Mouse (Mus musculus) cerebellum, adult 9-10 months (tissue): Measurements from ENCODE around the gene Idh2.

Source experiments
- DNase-seq: peaks from one replicate; pipeline ENCODE4 v3.0.0; 2022

Idh2 gene

DNA sequence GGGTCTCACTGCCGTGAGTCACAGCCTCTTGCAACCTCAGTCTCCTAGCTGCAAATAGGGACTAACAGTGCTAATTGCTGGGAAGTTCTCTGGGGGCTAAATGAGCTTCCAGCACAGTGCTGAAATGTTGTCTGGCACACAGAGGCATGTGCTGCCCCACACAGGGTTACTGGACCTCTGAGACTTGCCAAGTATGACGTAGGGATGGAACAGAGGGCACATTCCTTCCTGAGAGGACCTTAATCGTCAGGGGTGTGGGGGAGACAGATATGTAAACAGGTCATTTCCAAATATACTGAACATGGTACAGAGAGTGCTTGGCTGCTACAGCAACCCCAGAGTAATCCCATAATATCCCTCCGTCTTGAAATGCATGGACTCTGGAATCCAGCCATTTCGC, 5.9 kb upstream of the Idh2 start:
- DNase-seq: no peak

GRCm38 (mm10) chr7:80119198-80119597, 4.0 kb upstream of the Idh2 start:
- no peak for DNase-seq

DNA sequence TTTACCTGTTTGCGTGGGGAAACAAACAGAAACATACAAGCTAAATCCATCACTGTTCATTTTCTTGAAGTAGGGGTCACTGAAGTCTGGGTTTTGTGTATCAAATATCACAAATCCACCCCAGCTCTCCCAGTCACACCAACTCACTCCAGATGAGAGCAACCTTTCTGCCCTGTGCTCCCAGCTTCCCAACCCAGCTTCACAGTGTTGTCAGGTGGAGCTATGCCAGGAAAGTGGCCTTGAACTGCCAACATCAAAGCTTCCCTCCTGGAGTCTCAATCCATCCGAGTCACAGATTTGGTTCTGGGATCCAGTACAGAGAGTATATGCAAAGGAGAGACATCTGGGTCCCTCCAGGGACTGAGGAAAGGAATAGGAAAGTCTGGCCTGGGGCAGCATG, 966 bp upstream of the Idh2 start:
- no peak for DNase-seq

DNA sequence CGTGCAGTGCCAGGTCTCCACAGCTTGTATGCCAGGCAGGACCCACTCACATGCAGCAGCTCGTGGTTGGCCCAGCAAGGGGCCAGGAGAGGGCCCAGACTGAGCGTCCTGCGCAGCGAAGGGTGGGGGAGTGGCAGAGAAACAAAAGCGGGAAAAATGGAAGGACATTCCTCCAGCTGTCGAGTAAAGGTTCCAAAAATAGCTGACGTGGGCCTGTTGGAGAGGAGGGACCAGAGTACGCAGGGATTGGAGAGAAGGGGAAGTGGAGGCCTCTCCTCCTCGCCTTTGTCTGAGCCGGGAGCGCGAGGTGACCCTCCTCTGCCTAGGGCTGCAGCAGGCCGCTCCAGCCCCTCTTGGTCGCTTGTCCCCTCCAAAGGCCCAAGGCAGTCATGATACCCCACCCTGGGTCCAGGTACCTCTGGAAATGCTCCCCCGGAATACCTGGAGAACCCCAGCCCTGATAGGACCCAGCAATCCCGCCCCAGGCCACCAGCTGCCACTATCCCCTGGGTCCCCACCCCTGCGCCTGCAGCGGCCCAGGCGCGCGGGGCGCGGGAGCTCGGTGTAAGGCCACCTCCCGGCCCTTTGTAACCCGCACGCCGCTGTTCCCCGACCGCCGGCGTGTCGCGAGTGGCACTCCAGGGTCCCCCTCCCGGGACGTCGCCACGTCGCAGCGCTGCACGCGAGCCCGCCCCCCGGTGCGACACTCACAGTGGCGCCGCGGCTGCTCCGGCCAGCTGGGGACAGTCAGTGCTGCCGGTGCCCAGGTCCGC, 555 bp downstream of the Idh2 start:
- DNase-seq: peak; percentile 58

DNA sequence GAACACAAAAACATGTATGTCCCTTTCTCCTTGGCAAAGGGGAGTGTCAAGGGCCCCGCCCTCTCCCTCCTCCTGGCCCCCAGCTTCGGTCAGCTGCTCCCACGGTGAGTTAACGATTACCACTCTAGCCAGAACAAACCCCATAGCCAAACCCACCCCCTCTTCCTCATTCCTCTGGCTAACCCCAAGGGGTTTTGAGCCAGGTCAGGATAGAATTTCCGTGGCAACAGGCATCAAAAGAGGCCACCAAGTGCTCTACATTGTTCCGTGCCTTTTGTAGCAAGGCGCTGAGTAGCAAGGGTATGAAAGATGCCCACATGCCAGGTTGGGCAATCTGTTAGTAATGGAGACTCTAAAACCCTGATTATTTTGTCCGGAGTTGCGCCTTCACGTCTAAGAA, 1.2 kb downstream of the Idh2 start:
- no peak for DNase-seq

DNA sequence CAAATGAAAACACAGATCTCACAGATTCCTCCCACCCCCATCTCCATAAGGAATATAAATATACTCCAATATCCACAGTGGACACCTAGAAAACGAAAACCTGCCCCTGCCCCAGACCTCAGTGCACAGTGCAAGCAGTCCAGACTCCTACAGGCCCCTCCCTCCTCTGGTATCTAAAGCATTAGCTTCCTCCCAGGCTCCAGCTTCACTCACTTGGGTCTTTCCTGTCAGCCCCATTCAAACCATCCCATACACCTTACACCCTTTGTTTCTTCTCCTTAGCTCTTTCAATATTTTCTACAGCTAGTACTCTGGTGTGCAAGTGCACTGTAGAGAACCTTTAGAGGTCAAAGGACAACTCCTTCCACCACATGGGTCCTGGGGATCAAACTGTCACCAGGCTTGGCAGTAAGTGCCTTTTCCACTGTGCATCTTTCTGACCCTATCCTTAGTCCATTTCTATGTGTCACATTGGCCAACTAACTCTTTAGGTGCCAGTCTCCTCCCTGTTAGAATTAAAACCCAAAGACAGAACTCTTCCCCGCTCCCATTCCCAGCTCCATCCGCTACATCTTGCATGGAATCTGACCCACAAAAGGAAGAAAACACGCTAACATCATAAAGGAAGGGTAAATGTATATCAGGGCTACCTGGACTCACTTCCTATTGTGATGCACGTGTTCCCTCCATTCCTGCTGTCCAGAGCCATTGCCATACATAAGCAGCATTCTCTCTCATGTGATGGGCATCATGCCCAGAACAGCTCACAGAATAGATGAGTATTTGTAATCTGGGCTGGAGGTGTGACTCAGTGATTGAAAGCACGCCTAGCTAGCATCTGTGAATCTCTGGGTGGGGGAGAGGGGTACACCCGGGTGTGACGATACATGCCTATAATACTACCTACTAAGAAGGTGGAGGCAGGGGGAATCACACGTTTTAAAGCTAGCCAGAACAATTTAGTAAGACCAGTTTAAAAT, 3.8 kb downstream of the Idh2 start:
- no peak for DNase-seq

DNA sequence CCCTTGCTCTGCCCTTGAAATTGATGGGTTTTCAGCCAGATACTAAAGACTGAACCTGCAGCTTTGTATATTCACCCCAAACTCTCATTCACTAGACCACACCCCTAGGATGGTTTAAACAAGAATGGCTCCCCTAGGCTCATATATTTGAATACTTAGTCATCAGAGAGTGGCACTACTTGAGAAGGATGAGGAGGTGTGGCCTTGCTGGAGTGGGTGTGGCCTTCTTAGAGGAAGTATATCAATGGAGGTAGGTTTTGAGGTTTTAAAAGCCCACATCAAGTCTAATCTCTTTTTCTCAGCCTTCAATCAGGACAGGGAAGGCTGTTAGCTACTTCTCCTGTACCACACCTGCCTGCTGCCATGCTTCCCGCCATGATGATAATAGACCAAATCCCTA, 8.8 kb downstream of the Idh2 start:
- DNase-seq: no peak

- DNase-seq: no peak
These were observed 9.4 kb downstream of the Idh2 start for GRCm38 (mm10) chr7:80105637-80106390.

DNA sequence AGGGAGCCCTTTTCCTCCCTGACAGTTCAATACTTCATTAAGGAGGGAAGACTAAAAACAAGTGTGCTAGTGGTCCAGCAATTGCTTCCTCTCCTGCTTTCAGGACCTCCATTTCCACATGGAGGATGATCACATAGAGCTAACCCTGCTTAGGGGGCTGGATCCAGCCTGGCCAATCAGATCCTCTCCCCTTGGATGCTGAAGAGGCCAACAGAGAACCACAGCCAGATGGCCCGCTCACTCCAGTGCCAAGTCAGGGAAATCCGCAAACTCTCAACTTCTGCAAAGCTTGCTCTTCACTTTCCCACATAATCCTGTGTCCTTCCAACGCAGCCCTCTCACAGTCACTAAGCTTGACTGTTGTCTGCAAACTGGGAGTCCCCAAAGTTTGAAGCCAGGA, 11.9 kb downstream of the Idh2 start:
- peak; percentile 13 for DNase-seq

DNA sequence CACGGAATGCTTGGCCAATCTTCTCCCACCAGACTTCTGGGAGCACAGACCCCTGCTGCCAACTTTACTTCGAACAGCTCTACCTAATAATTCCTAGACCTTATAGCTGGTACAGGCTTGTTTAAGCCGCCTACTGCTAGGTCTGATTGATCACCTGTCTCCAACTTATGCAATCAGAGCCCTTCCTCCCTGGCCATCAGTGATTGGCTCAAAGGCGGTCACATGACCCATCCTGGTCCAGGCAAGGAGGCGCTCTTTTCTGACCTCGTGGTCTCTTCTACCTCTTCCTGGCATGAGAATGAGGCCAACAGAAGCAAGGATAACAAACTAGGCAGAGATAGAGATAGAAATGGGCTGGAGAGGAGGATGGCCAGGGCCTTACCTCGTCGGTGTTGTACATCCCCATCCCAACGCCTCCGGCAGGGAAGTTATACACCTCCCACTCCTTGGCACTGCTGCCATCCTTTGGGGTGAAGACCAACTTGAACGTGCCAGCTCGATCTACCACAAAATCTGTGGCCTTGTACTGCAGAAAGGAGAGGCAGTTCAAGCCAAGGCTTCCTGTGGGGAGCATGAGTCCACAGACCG, 16.7 kb downstream of the Idh2 start:
- DNase-seq: no peak

DNA sequence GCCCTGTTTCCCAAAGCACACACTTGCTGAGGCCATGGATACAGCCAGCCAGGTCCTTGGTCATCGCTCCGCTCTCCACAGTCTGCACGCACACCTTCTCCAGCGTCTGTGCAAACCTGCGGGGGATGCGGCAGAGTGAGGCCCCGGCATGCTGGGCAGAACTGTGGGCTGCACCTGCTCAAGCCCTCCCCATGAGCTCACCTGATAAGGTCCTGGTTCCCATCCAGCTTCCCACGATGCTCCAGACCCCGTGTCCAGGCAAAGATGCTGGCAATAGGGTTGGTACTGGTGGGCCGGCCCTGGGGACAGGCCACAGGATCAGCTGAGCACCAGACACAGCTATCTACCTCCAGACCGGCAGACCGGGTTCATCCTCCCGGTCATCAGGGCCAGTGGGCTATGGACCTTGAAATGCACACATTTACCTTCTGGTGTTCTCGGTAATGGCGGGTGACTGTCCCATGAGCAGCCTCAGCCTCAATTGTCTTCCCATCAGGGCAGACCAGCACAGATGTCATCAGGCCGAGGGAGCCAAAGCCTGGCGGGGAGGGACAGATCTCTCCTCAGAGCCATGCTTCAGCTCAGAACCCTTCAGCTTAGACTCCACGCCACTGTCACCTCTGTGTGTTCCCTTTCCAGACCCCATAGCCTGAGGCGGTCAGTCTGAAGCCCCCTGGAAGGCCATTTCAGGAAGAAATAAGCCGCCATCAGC, 19.4 kb downstream of the Idh2 start:
- no peak for DNase-seq

DNA sequence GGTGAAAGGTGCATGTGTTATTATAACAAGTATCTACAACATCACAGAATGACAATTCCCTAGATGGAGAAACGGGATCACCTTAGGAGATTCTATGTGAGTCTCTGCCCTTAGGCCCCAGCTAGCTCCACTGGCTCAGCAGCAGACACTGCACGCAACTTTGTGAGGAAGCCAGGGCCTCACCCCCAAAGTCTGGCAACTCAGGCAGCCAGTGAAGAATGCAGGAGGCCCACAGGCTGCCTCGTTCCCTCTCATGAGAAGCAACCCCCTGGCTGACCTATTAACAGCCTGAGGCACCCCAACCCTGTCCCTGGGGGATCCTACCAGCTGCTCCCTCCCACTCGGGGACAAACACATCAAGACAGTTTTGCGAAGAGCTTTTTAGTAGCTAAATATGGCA, 20.7 kb downstream of the Idh2 start:
- no peak for DNase-seq

DNA sequence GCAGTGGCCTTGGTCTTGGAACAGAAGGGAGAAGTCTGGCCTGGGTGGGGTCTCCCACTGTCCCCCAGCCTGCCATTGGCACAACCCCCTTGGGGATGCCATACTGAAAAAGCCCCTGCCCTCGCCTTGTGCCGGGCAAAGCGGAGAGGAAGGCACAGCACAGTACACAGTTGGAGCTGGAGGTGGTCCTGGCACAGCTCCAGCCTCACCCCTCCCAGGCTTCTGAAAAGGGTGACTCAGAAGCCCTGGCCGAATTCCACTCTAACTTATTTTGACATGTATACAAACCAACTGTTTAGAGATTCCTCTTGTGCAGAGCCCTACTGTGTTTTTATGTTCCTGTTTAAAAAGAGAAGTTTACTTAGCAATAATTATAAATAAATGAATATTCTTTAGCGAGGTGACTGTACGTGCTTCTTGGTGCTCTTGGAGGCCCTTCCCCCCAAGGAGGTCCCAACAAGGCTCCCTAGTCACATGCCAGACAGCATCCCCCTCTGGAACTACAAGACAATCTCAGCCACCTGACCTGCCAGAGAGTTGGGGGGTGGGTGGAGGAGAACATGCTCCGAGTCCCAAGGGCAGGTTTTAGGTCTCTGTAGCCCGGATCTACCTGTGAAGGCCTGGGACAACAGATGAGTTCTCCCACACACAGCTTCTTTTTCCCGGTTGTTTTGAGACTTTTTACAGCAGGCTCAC, 22.7 kb downstream of the Idh2 start:
- DNase-seq: no peak

DNA sequence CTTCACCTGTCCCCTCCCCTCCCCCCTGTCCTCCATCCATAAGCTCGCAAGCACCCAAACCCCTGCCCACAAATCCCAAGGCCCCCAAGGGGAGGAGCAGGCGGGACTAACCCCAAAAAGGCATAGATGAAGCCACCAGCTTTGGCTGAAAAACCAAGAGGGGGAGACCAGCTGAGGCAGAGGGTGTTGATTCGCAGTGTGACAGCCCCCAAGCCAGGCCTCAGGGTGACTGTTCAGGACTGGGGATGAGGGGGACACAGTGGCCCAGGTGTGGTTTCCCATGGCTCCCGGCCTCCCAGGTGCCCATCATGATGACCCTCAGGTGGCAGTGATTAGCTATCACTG, 23.4 kb downstream of the Idh2 start:
- DNase-seq: no peak

DNA sequence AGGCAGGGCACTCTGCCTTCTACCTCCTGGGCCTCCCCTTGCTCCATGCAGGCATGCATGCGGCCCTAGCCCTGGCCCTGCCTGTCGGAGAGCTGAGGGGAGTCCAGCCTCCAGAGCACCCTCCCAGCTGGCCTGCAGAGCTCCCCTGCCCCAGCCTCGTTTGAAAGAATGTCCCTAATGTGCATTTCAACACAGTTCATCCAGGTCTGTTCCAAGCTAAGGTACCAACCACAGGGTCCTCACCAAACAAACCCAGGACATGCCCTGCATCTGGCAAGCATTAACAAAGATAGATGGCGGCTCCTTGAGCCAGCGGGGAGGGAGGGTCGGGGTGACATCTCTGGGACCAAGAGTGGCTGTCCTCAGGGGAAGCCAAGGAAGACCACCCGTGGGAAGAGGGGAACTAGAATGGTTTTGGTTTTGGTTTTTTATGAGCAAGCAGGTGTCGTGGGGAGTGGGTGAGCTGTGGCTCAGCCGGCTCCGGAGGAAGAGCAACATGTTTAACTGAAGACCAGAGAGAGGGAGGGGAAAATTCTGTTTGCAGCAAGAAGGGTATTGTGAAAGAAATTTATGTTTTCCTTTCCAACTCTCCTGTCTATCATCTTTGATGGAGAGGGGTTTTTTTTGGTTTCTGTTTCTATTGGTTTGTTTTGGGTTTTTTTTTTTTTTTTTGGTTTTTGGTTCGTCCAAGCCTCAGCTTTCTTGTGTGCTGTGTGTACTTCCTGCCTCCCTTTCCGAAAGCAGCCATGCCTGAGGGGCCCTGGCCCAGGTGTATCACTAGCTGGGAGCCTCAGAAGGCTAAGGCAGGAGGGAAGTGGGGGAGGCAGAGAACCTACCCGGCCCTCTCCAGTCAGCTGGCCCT, 24.0 kb downstream of the Idh2 start:
- DNase-seq: no peak

GRCm38 (mm10) chr7:80090191-80091003, 24.8 kb downstream of the Idh2 start:
- DNase-seq: no peak

GRCm38 (mm10) chr7:80088191-80088590, 27.0 kb downstream of the Idh2 start:
- DNase-seq: no peak

DNA sequence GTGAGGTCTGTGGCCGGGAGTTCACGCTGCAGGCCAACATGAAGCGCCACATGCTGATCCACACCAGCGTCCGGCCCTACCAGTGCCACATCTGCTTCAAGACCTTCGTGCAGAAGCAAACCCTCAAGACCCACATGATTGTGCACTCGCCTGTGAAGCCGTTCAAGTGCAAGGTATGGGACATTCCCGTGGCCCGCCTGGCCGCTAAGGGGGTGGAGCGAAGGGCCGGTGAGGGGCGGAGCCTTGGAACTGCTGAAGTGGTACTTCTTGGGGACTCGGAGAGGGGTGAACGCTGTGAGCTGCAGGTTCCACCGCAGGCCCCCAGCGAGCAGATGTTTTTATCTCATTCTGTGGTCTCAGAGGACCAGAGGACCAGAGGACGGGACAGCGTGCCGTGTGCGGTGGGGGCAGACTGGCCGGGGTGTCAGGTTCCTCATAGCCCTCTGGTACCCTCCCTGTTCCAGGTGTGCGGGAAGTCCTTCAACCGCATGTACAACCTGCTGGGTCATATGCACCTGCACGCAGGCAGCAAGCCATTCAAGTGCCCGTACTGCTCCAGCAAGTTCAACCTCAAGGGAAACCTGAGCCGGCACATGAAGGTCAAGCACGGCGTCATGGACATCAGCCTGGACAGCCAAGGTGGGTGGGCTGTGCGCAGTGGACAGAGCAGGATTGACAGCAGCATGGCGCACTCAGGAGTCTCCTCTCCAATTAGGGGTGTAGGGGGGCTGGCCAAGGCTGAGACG, 29.0 kb downstream of the Idh2 start:
- no peak for DNase-seq

DNA sequence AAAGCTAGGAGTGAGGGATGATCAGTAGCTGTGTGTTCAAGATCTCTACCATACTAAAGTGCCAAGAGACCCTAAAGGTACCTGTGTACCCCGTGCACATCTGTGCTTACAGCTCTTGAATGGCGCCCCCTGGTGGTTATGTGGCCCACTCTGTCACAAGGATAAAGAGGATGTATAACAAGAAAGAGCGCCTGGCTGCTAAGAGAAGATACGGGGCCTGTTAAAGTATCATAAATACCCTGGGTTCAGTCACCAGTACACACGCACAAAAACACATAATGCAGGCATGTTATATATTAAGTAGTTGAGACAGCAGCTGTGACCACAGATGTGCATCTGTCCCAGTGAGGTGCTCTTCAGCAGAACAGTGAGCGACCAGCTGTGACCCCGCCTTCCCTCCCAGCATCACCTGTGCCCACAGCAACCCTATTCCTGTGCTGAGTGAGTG, 30.7 kb downstream of the Idh2 start:
- DNase-seq: no peak
